In genomic region chr11:83853221-83853792, GRCm38 (mm10) we compare ENCODE assay signal across 10 mouse cellular contexts. TPM values are rescaled to one million over a fixed set of nuclear protein-coding genes. Genes with fewer than 3 reads are reported as not detected.
DNase-seq lines count a peak whose midpoint lies in the region; ATAC-seq lines count a peak whose summit lies in the region.
"Had no signal": no experiment of that assay in that cellular context is flagged by ENCODE, and none has a peak within 500 bp of the region (broad histone marks: within the 10 kb centered on the region; RNA-seq: fewer than 3 reads in every experiment).

No protein-coding gene starts in this region.

- no peak overlapping the region for H3K27ac ChIP-seq in forebrain, embryonic 11.5 days (ENCODE audit: low read depth, low read length)
- H3K27ac ChIP-seq in forebrain, embryonic 15.5 days (replicated peaks) = no peak overlapping the region
- H3K27ac ChIP-seq in liver, embryonic 12.5 days = peak overlapping the region; percentile 10; the same call in 1 of the 2 replicates
- H3K27ac ChIP-seq: macrophage had no signal

- no peak overlapping the region for H3K4me2 ChIP-seq in forebrain, embryonic 11.5 days (ENCODE audit: low read depth, low read length, severe bottlenecking)
- no peak overlapping the region for H3K4me2 ChIP-seq in forebrain, embryonic 15.5 days (replicated peaks)
- H3K4me2 ChIP-seq in liver, embryonic 12.5 days = peak overlapping the region; percentile 54

- peak; percentile 55 for DNase-seq in forebrain, embryonic 11.5 days (ENCODE audit: low spot score)
- peak; percentile 44 for DNase-seq in urinary bladder, adult 2 months (ENCODE audit: low spot score)
- no peak for DNase-seq in urinary bladder, postnatal 25 days (ENCODE audit: low spot score)
- no peak for DNase-seq in spleen, adult 12 weeks (ENCODE audit: low spot score)

- no peak overlapping the region for H3K4me3 ChIP-seq in forebrain, embryonic 11.5 days (ENCODE audit: low read depth, low read length)
- H3K4me3 ChIP-seq in forebrain, embryonic 15.5 days = no peak overlapping the region
- peak overlapping the region; percentile 46 for H3K4me3 ChIP-seq in liver, embryonic 12.5 days

- no peak overlapping the region for H3K9ac ChIP-seq in forebrain, embryonic 11.5 days (ENCODE audit: low read length)
- H3K9ac ChIP-seq in forebrain, embryonic 15.5 days (replicated peaks) = no peak overlapping the region
- no peak overlapping the region for H3K9ac ChIP-seq in liver, embryonic 12.5 days

- peaks cover 73% of the 10 kb centered on the region for H3K27me3 ChIP-seq in forebrain, embryonic 11.5 days (ENCODE audit: control insufficient read depth, insufficient read depth, low read length)
- H3K27me3 ChIP-seq in forebrain, embryonic 15.5 days = peaks cover 75% of the 10 kb centered on the region
- peaks cover 96% of the 10 kb centered on the region for H3K27me3 ChIP-seq in liver, embryonic 12.5 days (replicated peaks)
- H3K27me3 ChIP-seq: CH12.LX had no signal

- no peaks in the 10 kb centered on the region for H3K36me3 ChIP-seq in forebrain, embryonic 11.5 days (ENCODE audit: control insufficient read depth, insufficient read depth, low read length)
- no peaks in the 10 kb centered on the region for H3K36me3 ChIP-seq in forebrain, embryonic 15.5 days
- no peaks in the 10 kb centered on the region for H3K36me3 ChIP-seq in liver, embryonic 12.5 days

- H3K9me3 ChIP-seq in forebrain, embryonic 11.5 days (ENCODE audit: control insufficient read depth, low read length) = no peaks in the 10 kb centered on the region
- H3K9me3 ChIP-seq in forebrain, embryonic 15.5 days = no peaks in the 10 kb centered on the region
- H3K9me3 ChIP-seq in liver, embryonic 12.5 days (replicated peaks) = no peaks in the 10 kb centered on the region

- peaks cover 20% of the 10 kb centered on the region for H3K4me1 ChIP-seq in forebrain, embryonic 11.5 days (replicated peaks; ENCODE audit: control insufficient read depth, insufficient read depth, low read length)
- peaks cover 16% of the 10 kb centered on the region for H3K4me1 ChIP-seq in forebrain, embryonic 15.5 days
- no peaks in the 10 kb centered on the region for H3K4me1 ChIP-seq in liver, embryonic 12.5 days

- WGBS in forebrain, embryonic 11.5 days = under 1% methylated on average over 33 of the region's 33 CpGs
- WGBS in forebrain, embryonic 15.5 days = under 1% methylated on average over 33 of the region's 33 CpGs
- WGBS in liver, embryonic 12.5 days (ENCODE audit: insufficient replicate concordance) = 1% methylated on average over 33 of the region's 33 CpGs

- no peak for ATAC-seq in forebrain, embryonic 11.5 days (replicated peaks; ENCODE audit: low FRiP score)
- no peak for ATAC-seq in forebrain, embryonic 15.5 days (replicated peaks)
- no peak for ATAC-seq in liver, embryonic 12.5 days
- ATAC-seq in granulocyte monocyte progenitor cell, adult 5-6 weeks (replicated peaks; ENCODE audit: poor library complexity, severe bottlenecking) = no peak
- ATAC-seq in CD4-positive, CD25-positive, alpha-beta regulatory T cell, adult 4 months = no peak

RNA-seq across cellular contexts. Expression of gene Hnf1b, which starts 3.4 kb away (rescaled TPM):
- polyA plus RNA-seq in forebrain, embryonic 11.5 days (2014; fragmentation: Nextera tagmentation; extraction: Ambion mirVana) = not detected in 2 replicates
- polyA plus RNA-seq in forebrain, embryonic 15.5 days (2015; fragmentation: Nextera tagmentation; extraction: Ambion mirVana) = 0.08 TPM in 1 of 2 replicates, not detected in the other
- polyA plus RNA-seq in urinary bladder, adult 2 months (2012; rRNA removed) = 11.7 and 12.5 TPM in 2 replicates
- 2.2 and 2.5 TPM in 2 replicates for polyA plus RNA-seq in liver, embryonic 12.5 days (2016; fragmentation: Nextera tagmentation; extraction: Ambion mirVana)
- total RNA-seq in granulocyte monocyte progenitor cell, adult 5-6 weeks (2014; fragmentation: Nextera tagmentation) = not detected in 2 replicates
- not detected in 2 replicates for total RNA-seq in granulocyte monocyte progenitor cell, adult 5-6 weeks (2017)
- not detected for polyA plus RNA-seq in CD4-positive, CD25-positive, alpha-beta regulatory T cell, adult 4 months (2017; shearing (Covaris generic))
- polyA plus RNA-seq: macrophage had no signal

Comparison
In these comparisons a context has a peak if more than half of its experiments do, and no peak if none do; other contexts are left out.
1. DNase-seq: peak in forebrain, embryonic 11.5 days (single experiment) and urinary bladder, adult 2 months (single experiment); none in urinary bladder, postnatal 25 days (single experiment) and spleen, adult 12 weeks (single experiment).